Mouse (Mus musculus): Measurements from ENCODE around the gene Olfr1082.
"Not testable (repeated sequence)": the region's sequence is repeated elsewhere in the genome, so short reads cannot be mapped to it uniquely, and the experiment has no call there.

The Olfr1082 gene

GRCm38 (mm10) chr2:86598866-86599265 is at the start of gene Olfr1082:
Olfr1082 (minus strand) TSS chr2:86598966.
- DNase-seq = not testable (repeated sequence)

GRCm38 (mm10) chr2:86639625-86640024 is 40.9 kb upstream of the Olfr1082 start, which contains the start of gene Olfr1084:
Olfr1084 (minus strand) TSS chr2:86639725.
- DNase-seq = not testable (repeated sequence)

GRCm38 (mm10) chr2:86558135-86558534 is 40.6 kb downstream of the Olfr1082 start, which contains the start of gene Olfr1080:
Olfr1080 (minus strand) TSS chr2:86558235.
- DNase-seq = not testable (repeated sequence)

Data from thymus, postnatal 36 days (tissue).